Mouse (Mus musculus): ENCODE data around the gene Olfr509.
"Not testable (repeated sequence)": the region's sequence is repeated elsewhere in the genome, so short reads cannot be mapped to it uniquely, and the experiment has no call there.

Olfr509 gene

DNA sequence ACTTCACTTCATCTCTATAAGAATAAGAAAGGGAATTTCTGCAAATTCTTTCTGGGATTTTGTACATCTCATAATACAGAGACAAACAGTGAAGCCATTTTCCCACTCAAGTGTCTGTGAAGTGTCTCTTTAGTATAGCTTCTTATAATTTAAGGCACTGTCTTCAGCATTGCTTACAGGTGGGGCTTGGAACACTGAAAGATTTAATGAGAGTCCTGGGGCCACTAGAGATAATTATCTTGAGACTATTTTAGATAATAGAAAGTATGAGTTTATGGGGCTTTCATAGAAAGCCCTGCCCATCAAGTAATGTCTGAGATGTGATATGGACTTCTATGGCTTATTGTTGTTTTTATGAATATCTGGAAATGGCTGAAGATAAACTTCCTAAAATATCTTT is at the start of gene Olfr509:
Gene Olfr509 (minus strand): TSS at position 101 of the 400 bp plus-strand sequence.
- no peak for DNase-seq (ENCODE audit: low spot score)

DNA sequence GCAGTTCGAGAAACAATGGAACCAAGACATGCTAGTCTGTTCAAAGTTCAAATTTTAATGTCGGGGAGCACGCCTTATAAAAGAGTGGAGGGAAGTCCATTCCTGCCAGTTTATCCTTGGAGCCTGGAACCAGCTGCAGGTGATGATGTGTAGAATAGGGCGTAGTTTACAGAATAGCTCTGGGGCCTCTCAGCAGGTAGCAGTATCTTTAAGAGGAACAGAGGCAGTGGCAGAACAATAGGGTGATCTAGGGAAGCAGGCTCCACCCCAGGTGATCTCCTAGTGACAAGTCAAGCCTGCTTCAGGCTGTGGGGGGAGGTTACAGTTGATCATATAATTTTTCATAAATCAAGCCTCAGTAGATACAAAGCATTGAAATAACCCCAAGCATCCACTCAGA is 27.2 kb upstream of the Olfr509 start:
- DNase-seq (ENCODE audit: low spot score), result no peak

DNA sequence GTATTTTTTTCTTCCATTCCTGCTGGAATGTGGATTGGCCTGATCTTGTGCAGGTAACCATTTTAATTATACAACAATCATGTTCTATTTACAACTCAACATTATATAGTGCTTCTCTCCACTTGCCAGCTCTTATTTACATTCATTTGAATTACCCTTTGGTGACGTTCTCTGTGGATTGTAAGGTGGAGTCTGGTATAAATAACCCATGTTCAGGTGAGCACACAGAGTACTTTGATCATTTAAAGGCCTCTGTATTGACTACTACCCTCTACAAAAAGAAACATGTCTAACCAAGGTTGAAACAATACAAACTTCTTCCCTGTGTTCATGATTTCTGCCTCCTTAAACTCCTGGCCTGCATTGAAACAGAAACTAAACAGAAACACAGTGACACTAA is 19.4 kb upstream of the Olfr509 start:
- no peak for DNase-seq (ENCODE audit: low spot score)

DNA sequence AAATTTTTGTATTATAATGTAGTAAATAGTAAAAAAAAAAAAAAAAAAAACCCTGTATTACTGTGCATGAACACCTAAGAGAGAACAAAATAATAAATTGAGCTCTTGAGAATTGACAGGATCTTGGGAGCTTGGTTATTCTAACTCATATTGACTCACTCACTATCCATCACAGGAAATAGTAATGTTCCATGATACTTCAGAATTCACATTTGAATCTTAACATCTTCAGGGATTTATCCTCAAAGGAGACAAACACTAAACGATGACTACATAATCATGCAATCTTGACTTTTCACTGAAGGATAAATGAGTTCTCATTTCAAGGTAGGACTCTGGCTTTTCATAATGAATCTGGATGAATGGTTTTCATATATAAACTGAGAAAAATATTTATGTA is 14.4 kb upstream of the Olfr509 start, which contains the start of gene Olfr510:
Gene Olfr510 (plus strand): TSS at position 301 of the 400 bp plus-strand sequence.
- DNase-seq (ENCODE audit: low spot score), result no peak

DNA sequence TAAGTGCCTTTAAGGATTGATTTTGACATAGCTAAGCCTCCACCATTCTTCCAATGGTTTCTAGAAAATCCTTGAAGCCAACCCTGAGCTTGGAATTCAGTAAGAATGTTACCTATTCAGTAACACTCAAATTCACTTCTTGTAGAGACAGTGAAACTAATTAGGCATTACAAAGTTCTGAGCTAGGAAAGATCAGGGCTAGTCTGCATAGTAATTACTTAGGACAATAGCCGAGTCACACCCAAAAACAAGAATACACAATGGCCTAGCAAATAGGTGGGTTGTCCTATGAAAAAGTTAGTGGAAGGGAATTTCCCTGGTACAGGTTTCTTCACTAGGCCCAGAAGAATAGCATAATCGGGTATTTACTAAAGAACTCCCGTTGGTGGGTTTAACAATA is 10.7 kb upstream of the Olfr509 start:
- DNase-seq (ENCODE audit: low spot score), result no peak

DNA sequence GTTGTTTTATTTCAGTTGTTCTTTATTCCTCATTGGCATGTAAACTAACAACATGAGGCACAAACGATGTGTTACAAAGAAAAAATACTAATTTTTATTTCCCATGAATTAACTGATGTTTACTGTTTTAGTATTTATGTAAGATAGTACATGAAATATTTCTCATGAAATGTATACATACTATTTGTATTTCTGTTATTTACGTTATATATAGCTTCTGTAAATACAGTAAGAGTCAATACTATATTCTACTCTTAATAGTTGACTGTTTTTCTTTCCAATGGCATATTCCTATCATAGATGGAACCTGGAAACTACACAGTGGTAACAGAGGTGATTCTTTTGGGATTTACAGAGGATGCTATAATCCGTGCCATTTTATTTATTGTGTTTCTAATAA is 22.0 kb downstream of the Olfr509 start, which contains the start of gene Olfr508:
Gene Olfr508 (plus strand): TSS at position 301 of the 400 bp plus-strand sequence.
- DNase-seq (ENCODE audit: low spot score), result no peak

DNA sequence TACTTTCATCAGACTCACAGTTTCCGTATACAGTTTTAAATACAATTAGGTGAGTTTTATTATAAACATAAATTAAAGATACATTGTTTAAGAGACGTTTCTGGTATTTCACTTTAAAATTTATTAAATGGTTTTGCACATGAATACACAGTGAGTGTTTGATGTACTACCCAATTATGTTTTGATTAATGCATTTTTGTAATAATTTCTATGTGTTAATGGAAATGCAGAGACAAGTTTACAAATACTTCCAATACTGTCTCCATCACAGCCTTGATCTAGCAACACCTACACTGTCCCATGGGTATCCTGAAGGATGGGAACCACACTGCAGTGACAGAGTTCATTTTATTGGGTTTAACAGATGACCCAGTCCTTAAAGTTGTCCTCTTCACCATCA is 30.2 kb downstream of the Olfr509 start, which contains the start of gene Olfr507:
Gene Olfr507 (plus strand): TSS at position 301 of the 400 bp plus-strand sequence.
- DNase-seq (ENCODE audit: low spot score), result no peak

DNA sequence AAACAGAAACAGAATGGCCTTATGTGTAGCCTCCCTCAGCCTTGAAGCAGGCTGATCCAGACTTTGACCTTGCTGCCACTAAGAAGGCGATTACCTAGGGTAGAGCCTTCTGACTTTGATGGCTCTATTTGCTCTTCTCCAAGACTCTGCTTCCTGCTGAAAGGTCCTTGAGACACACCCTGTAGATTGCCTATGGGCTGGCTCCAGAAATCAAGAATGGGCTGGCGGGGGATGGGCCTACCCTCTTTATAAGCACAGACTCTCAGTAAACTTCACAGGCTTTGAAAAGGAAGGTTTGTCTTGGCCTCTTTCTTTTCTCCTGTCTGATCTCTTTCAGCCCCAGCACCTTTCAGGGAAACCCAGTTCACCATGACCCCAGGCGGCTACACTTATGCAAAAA is 34.9 kb downstream of the Olfr509 start:
- not testable (repeated sequence) for DNase-seq (ENCODE audit: low spot score)

DNA sequence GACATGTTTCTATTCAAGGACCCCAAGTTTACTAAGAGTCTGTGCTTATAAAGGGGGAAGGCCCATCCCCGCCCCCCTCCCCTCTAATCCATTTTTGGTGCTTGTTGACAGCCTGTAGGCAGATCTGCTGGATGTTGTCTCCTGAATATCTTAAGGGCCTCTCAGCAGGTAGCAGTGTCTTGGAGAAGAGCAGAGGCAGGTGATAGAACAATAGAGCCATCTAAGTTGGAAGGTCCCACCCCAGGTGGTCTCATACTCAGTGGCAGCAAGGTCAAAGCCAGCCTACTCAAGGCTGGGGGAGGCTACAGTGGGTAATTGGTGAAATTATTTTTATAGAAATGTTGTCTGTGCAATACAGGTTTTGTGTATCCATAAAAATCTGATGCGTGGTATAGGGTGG is 37.6 kb downstream of the Olfr509 start:
- no peak for DNase-seq (ENCODE audit: low spot score)

DNA sequence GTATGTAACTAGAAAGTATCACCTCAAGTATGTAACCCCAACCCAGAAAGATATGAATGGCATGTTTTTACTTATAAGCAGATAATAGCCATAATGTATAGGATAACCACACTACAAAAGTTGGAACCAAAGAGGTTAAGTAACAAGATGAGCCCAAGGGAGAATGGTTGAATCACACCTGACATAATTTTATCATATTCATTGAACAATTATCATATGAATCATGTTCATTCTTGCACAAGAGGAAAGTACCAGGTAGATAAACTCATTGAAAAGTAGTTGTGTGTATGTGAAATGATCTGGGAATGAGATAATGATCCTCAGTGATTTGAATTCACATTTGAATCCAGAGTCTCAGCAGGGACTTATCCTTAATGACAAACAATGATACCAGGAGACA is 41.2 kb downstream of the Olfr509 start, which contains the start of gene Olfr506:
Gene Olfr506 (plus strand): TSS at position 301 of the 400 bp plus-strand sequence.
- no peak for DNase-seq (ENCODE audit: low spot score)

DNA sequence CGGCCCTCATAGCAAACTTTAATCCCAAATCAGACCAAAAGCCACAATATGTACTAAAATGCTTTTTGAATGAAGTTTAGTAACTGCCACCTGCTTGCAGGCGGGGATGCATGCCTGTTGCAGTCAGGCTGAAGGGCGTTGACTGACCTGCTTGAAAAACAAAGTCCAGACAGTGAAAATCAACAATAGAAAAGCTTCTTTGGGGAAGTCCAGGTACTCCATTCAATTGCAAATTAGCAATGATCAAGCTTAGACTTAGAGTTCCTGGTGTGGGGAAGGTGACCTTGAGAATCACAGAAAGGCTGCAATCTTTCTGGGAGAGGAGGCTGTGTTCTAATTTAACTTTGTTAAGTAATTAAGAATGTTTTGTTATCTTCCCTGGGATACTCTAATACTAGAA is 49.8 kb downstream of the Olfr509 start:
- not testable (repeated sequence) for DNase-seq (ENCODE audit: low spot score)
